Mouse (Mus musculus): Measurements from ENCODE around the gene Gm20388. TPM values are rescaled to one million over a fixed set of nuclear protein-coding genes. Genes with fewer than 3 reads are reported as not detected.
A peak's percentile ranks its signal among the peaks of the same experiment; 100 is the strongest.

The Gm20388 gene
- polyA plus RNA-seq, 1 experiment from 2014 or later: 5.3 TPM

- Histone ChIP-seq H3K36me3 (ENCODE audit: control insufficient read depth, insufficient read depth, low read length) (no peaks in the 10 kb centered on the region), H3K27ac (ENCODE audit: low read depth, low read length) (no peak overlapping the region), H3K9me3 (ENCODE audit: control insufficient read depth, low read length) (no peaks in the 10 kb centered on the region), H3K4me3 (ENCODE audit: low read depth, low read length) (no peak overlapping the region), H3K4me2 (no peak overlapping the region), H3K4me1 (replicated peaks; ENCODE audit: control insufficient read depth, insufficient read depth, low read length) (peaks cover 10% of the 10 kb centered on the region), H3K9ac (ENCODE audit: low read depth, low read length) (no peak overlapping the region), H3K27me3 (replicated peaks; ENCODE audit: control insufficient read depth, insufficient read depth, low read length) (peaks cover 16% of the 10 kb centered on the region)
- ATAC-seq (replicated peaks; ENCODE audit: low FRiP score) (no peak), DNase-seq (ENCODE audit: low spot score) (no peak)
- WGBS: 37% methylated on average over 7 of the region's 7 CpGs
Observed at GRCm38 (mm10) chr8:123232553-123232952, 3321.9 kb downstream of the Gm20388 start.

- H3K4me1 ChIP-seq (replicated peaks; ENCODE audit: control insufficient read depth, insufficient read depth, low read length): peaks cover 10% of the 10 kb centered on the region
- H3K9ac ChIP-seq (ENCODE audit: low read depth, low read length): no peak overlapping the region
- no peak overlapping the region for H3K4me3 ChIP-seq (ENCODE audit: low read depth, low read length)
- WGBS: 60% methylated on average over 13 of the region's 13 CpGs
- ATAC-seq (replicated peaks; ENCODE audit: low FRiP score) (no peak), DNase-seq (ENCODE audit: low spot score) (no peak)
- no peaks in the 10 kb centered on the region for H3K9me3 ChIP-seq (ENCODE audit: control insufficient read depth, low read length)
- no peak overlapping the region for H3K4me2 ChIP-seq
- H3K27ac ChIP-seq (ENCODE audit: low read depth, low read length): no peak overlapping the region
- H3K36me3 ChIP-seq (ENCODE audit: control insufficient read depth, insufficient read depth, low read length): no peaks in the 10 kb centered on the region
- peaks cover 16% of the 10 kb centered on the region for H3K27me3 ChIP-seq (replicated peaks; ENCODE audit: control insufficient read depth, insufficient read depth, low read length)
Observed at GRCm38 (mm10) chr8:123233300-123233699, 3322.7 kb downstream of the Gm20388 start.

DNA sequence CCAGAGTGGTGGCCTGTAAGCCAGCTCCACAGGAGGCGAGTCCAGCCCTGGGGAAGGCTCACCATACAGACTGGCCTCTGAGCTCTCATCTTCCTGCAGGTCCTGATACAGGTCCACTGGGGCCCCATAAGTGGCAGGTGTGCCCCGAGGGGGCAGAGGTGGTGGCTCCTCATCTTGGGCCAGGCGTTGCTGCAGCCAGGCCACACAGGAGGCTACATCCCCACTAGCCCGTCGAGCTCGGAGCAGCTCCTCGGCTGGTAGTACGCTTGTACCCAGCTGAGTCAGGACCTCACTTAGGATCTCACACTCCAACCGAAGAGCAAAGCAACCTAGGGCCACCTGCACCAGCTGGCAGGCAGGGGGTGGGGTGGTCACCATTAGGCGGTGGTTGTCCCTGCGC lies 3323.1 kb downstream of the Gm20388 start:
- ATAC-seq (replicated peaks; ENCODE audit: low FRiP score) (no peak), DNase-seq (ENCODE audit: low spot score) (no peak)
- no peak overlapping the region for H3K4me2 ChIP-seq
- WGBS: 72% methylated on average over 11 of the region's 11 CpGs
- H3K36me3 ChIP-seq (ENCODE audit: control insufficient read depth, insufficient read depth, low read length): no peaks in the 10 kb centered on the region
- H3K27ac ChIP-seq (ENCODE audit: low read depth, low read length): no peak overlapping the region
- H3K4me3 ChIP-seq (ENCODE audit: low read depth, low read length): no peak overlapping the region
- H3K9ac ChIP-seq (ENCODE audit: low read depth, low read length): no peak overlapping the region
- H3K27me3 ChIP-seq (replicated peaks; ENCODE audit: control insufficient read depth, insufficient read depth, low read length): peaks cover 16% of the 10 kb centered on the region
- H3K9me3 ChIP-seq (ENCODE audit: control insufficient read depth, low read length): no peaks in the 10 kb centered on the region
- H3K4me1 ChIP-seq (replicated peaks; ENCODE audit: control insufficient read depth, insufficient read depth, low read length): peaks cover 10% of the 10 kb centered on the region

GRCm38 (mm10) chr8:123234918-123235519 lies 3324.4 kb downstream of the Gm20388 start:
- peak overlapping the region; percentile 62; the same call in 1 of the 2 replicates for H3K9ac ChIP-seq (ENCODE audit: low read depth, low read length)
- no peak for ATAC-seq (replicated peaks; ENCODE audit: low FRiP score)
- WGBS: 38% methylated on average over 13 of the region's 13 CpGs

GRCm38 (mm10) chr8:123235520-123236497 lies 3325.2 kb downstream of the Gm20388 start, which contains the start of gene Spata2l:
Gene Spata2l, minus strand, starts transcription at chr8:123236233.
- peak within 1 kb of the TSS; percentile 99 for H3K4me2 ChIP-seq
- DNase-seq (ENCODE audit: low spot score) (peak; percentile 86), ATAC-seq (replicated peaks; ENCODE audit: low FRiP score) (peak; percentile 85)
- no peak within 1 kb of the TSS for H3K27ac ChIP-seq (ENCODE audit: low read depth, low read length)
- H3K4me3 ChIP-seq (ENCODE audit: low read depth, low read length): peak within 1 kb of the TSS; percentile 60
- peaks cover 16% of the 10 kb centered on the region for H3K27me3 ChIP-seq (replicated peaks; ENCODE audit: control insufficient read depth, insufficient read depth, low read length)
- peaks cover 10% of the 10 kb centered on the region for H3K4me1 ChIP-seq (replicated peaks; ENCODE audit: control insufficient read depth, insufficient read depth, low read length)
- no peaks in the 10 kb centered on the region for H3K36me3 ChIP-seq (ENCODE audit: control insufficient read depth, insufficient read depth, low read length)
- H3K9ac ChIP-seq (ENCODE audit: low read depth, low read length): peak within 1 kb of the TSS; percentile 62
- 2% methylated on average over 57 of the region's 57 CpGs for WGBS
- no peaks in the 10 kb centered on the region for H3K9me3 ChIP-seq (ENCODE audit: control insufficient read depth, low read length)

More at GRCm38 (mm10) chr8:123234918-123235519, 3324.4 kb downstream of the Gm20388 start:
- Histone ChIP-seq H3K9me3 (ENCODE audit: control insufficient read depth, low read length) (no peaks in the 10 kb centered on the region), H3K27me3 (replicated peaks; ENCODE audit: control insufficient read depth, insufficient read depth, low read length) (peaks cover 16% of the 10 kb centered on the region), H3K4me1 (replicated peaks; ENCODE audit: control insufficient read depth, insufficient read depth, low read length) (peaks cover 10% of the 10 kb centered on the region), H3K4me2 (peak overlapping the region; percentile 99), H3K27ac (ENCODE audit: low read depth, low read length) (no peak overlapping the region), H3K4me3 (ENCODE audit: low read depth, low read length) (peak overlapping the region; percentile 60), H3K36me3 (ENCODE audit: control insufficient read depth, insufficient read depth, low read length) (no peaks in the 10 kb centered on the region)
- DNase-seq (ENCODE audit: low spot score): no peak

GRCm38 (mm10) chr8:123239398-123239797 lies 3328.8 kb downstream of the Gm20388 start:
- Histone ChIP-seq H3K4me2 (no peak overlapping the region), H3K9me3 (ENCODE audit: control insufficient read depth, low read length) (no peaks in the 10 kb centered on the region), H3K36me3 (ENCODE audit: control insufficient read depth, insufficient read depth, low read length) (peaks cover 2% of the 10 kb centered on the region; the same call in 1 of the 2 replicates), H3K27ac (ENCODE audit: low read depth, low read length) (no peak overlapping the region), H3K4me3 (ENCODE audit: low read depth, low read length) (no peak overlapping the region), H3K4me1 (replicated peaks; ENCODE audit: control insufficient read depth, insufficient read depth, low read length) (peaks cover 14% of the 10 kb centered on the region), H3K9ac (ENCODE audit: low read depth, low read length) (no peak overlapping the region), H3K27me3 (replicated peaks; ENCODE audit: control insufficient read depth, insufficient read depth, low read length) (peaks cover 11% of the 10 kb centered on the region)
- WGBS: 83% methylated on average over 10 of the region's 10 CpGs
- DNase-seq (ENCODE audit: low spot score) (no peak), ATAC-seq (replicated peaks; ENCODE audit: low FRiP score) (no peak)

DNA sequence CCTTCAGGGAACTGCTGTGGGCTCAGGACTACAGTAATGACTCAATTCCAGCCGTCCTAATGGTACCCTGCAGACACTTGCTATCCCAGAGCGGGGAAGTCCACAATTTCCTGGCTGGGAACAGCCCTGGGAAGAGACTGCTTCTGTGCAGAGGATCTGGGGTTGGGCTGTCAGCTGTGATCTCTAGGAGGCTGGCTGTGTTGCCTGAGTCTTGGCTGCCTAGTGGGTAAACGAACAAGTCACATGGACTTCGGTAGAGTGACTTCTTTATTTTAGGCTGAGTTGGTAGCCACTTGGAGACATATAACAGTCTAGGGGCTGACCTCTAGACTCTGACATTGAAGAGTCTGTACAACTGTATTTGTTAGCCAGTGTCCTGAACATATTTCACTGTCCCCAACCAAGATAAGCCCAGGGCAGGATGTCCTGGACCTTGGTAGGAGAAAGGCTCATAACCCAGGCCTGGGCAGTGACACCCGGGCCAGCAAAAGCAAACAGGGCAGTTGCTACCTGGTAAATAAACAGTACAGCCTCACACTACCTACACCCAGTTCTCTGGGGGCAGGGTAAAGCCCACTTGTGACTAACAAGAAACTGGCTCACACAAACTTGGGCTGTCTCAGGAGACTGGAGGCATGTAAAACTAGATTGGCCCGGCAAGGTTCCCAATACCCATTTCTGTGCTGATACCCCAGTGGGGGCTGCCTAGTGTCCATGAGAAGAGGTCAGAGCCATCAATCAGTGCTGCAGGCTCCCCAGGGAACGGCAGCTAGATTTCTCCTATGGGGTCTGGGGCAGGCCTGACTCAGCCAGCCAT lies 3331.7 kb downstream of the Gm20388 start:
- H3K9me3 ChIP-seq (ENCODE audit: control insufficient read depth, low read length): no peaks in the 10 kb centered on the region
- H3K27ac ChIP-seq (ENCODE audit: low read depth, low read length): no peak overlapping the region
- H3K27me3 ChIP-seq (replicated peaks; ENCODE audit: control insufficient read depth, insufficient read depth, low read length): no peaks in the 10 kb centered on the region
- H3K9ac ChIP-seq (ENCODE audit: low read depth, low read length): no peak overlapping the region
- H3K4me3 ChIP-seq (ENCODE audit: low read depth, low read length): no peak overlapping the region
- DNase-seq (ENCODE audit: low spot score) (no peak), ATAC-seq (replicated peaks; ENCODE audit: low FRiP score) (no peak)
- H3K4me1 ChIP-seq (replicated peaks; ENCODE audit: control insufficient read depth, insufficient read depth, low read length): 0 out of 2 replicates have a peak, but pooled peaks cover 4% of the 10 kb centered on the region
- peaks cover 8% of the 10 kb centered on the region; the same call in 1 of the 2 replicates for H3K36me3 ChIP-seq (ENCODE audit: control insufficient read depth, insufficient read depth, low read length)
- 80% methylated on average over 7 of the region's 7 CpGs for WGBS
- H3K4me2 ChIP-seq: no peak overlapping the region

GRCm38 (mm10) chr8:123243053-123243452 lies 3332.4 kb downstream of the Gm20388 start:
- H3K27ac ChIP-seq (ENCODE audit: low read depth, low read length): no peak overlapping the region
- no peak overlapping the region for H3K4me2 ChIP-seq
- H3K27me3 ChIP-seq (replicated peaks; ENCODE audit: control insufficient read depth, insufficient read depth, low read length): no peaks in the 10 kb centered on the region
- H3K4me3 ChIP-seq (ENCODE audit: low read depth, low read length): no peak overlapping the region
- whole genome bisulfite sequencing: 70% methylated on average over 11 of the region's 11 CpGs
- DNase-seq (ENCODE audit: low spot score) (no peak), ATAC-seq (replicated peaks; ENCODE audit: low FRiP score) (no peak)
- no peaks in the 10 kb centered on the region for H3K9me3 ChIP-seq (ENCODE audit: control insufficient read depth, low read length)
- peaks cover 8% of the 10 kb centered on the region; the same call in 1 of the 2 replicates for H3K36me3 ChIP-seq (ENCODE audit: control insufficient read depth, insufficient read depth, low read length)
- no peak overlapping the region for H3K9ac ChIP-seq (ENCODE audit: low read depth, low read length)
- 0 out of 2 replicates have a peak, but pooled peaks cover 4% of the 10 kb centered on the region for H3K4me1 ChIP-seq (replicated peaks; ENCODE audit: control insufficient read depth, insufficient read depth, low read length)
